Mouse (Mus musculus) kidney, adult 2 months (tissue): Measurements from ENCODE around the gene Cfap97d2.

Experiments
- CTCF ChIP-seq: fragments of 200-500 bp; conservative IDR thresholded peaks from 2 replicates; pipeline ENCODE4 v1.5.1; 2011; ENCODE audit warnings: low read depth, mild to moderate bottlenecking, control low read depth, low read length, moderate library complexity, mixed read lengths; ENCODE audit not compliant: insufficient read depth, insufficient read length
- POLR2A ChIP-seq: fragments of 200-500 bp; IDR thresholded peaks from one replicate; pipeline ENCODE4 v1.6.1; 2011; ENCODE audit warnings: low read depth, low read length, control low read depth

GRCm38 (mm10) chr8:13756982-13757804 is 51.5 kb downstream of the Cfap97d2 start, which contains the start of gene Cdc16:
- TF ChIP-seq CTCF (no peak), POLR2A (peak; percentile 36)
